ENCODE assay signal across 9 mouse cellular contexts in genomic region chr2:135742954-135743700, GRCm38 (mm10).
A peak's percentile ranks its signal among the peaks of the same experiment; 100 is the strongest.
DNase-seq lines count a peak whose midpoint lies in the region; ATAC-seq and TF ChIP-seq lines count a peak whose summit lies in the region.
"Had no signal": no experiment of that assay in that cellular context is flagged by ENCODE, and none has a peak within 500 bp of the region (broad histone marks: within the 10 kb centered on the region; RNA-seq: fewer than 3 reads in every experiment).

No protein-coding gene starts in this region.

- H3K9ac ChIP-seq in kidney, embryonic 14.5 days (ENCODE audit: low read depth, low read length) = no peak overlapping the region

- no peaks in the 10 kb centered on the region for H3K36me3 ChIP-seq in kidney, embryonic 14.5 days (ENCODE audit: control insufficient read depth, insufficient read depth, low read length)

- 39% methylated on average over 10 of the region's 10 CpGs for WGBS in kidney, embryonic 14.5 days

- H3K27me3 ChIP-seq in kidney, embryonic 14.5 days (ENCODE audit: control insufficient read depth, insufficient read depth, low read length) = no peaks in the 10 kb centered on the region

- H3K27ac ChIP-seq in kidney, embryonic 14.5 days (ENCODE audit: low read depth, low read length) = peak overlapping the region; percentile 15; the same call in 1 of the 2 replicates
- no peak overlapping the region for H3K27ac ChIP-seq in layer of hippocampus, adult 2 months

- no peak for TF ChIP-seq CTCF in layer of hippocampus, adult 2 months (conservative IDR thresholded peaks at IDR 0.05)

- H3K4me3 ChIP-seq in kidney, embryonic 14.5 days (ENCODE audit: low read length) = no peak overlapping the region
- no peak overlapping the region for H3K4me3 ChIP-seq in layer of hippocampus, adult 2 months

- ATAC-seq in kidney, embryonic 14.5 days (ENCODE audit: low FRiP score, low TSS enrichment) = no peak

- H3K4me2 ChIP-seq in kidney, embryonic 14.5 days (replicated peaks; ENCODE audit: low read depth, low read length) = no peak overlapping the region

- DNase-seq in kidney, adult 18-20 months = no peak
- peak; percentile 32 for DNase-seq in adipocyte (ENCODE audit: low spot score)
- DNase-seq in heart, adult 9 months (ENCODE audit: low spot score in 2 of 2) = peak; percentile 46 to 48
- DNase-seq in lung, postnatal 36 days = peak; percentile 40
- no peak for DNase-seq in ovary, adult 18-20 months (ENCODE audit: low spot score)
- DNase-seq in layer of hippocampus, adult 2 months (ENCODE audit: low spot score in 2 of 2) = no peak
- no peak for DNase-seq in layer of hippocampus, adult 9-10 months (ENCODE audit: low spot score)
- DNase-seq: gastrocnemius, postnatal 25 days had no signal

- H3K4me1 ChIP-seq in kidney, embryonic 14.5 days (ENCODE audit: control insufficient read depth, insufficient read depth, low read length) = 0 out of 2 replicates have a peak, but pooled peaks cover 9% of the 10 kb centered on the region

- H3K9me3 ChIP-seq in kidney, embryonic 14.5 days (ENCODE audit: control insufficient read depth, low read length) = no peaks in the 10 kb centered on the region

Comparison
In these comparisons a context has a peak if more than half of its experiments do, and no peak if none do; other contexts are left out.
1. DNase-seq: peak in adipocyte (single experiment), heart, adult 9 months (2 of 2) and lung, postnatal 36 days (single experiment); none in kidney, adult 18-20 months (single experiment), ovary, adult 18-20 months (single experiment), layer of hippocampus, adult 2 months (0 of 2) and layer of hippocampus, adult 9-10 months (single experiment).